In genomic region chr3:122509534-122510239, GRCm38 (mm10) we compare ENCODE assay signal across 8 mouse cellular contexts.
DNase-seq lines count a peak whose midpoint lies in the region; ATAC-seq lines count a peak whose summit lies in the region.

No protein-coding gene starts in this region.

- intact Hi-C loops in heart, postnatal 25 days (cut with DNase I) = loop anchor here (2.0 to 10.0 kb wide), 4 partner anchors 108 to 275 kb away; partner anchors contain the start of genes Fnbp1l and Pde5a

- H3K9me3 ChIP-seq in kidney, embryonic 15.5 days (replicated peaks) = no peaks in the 10 kb centered on the region

- WGBS in kidney, embryonic 15.5 days = 39% methylated on average over 11 of the region's 11 CpGs

- peak; percentile 54 for ATAC-seq in granulocyte monocyte progenitor cell, adult 5-6 weeks (replicated peaks; ENCODE audit: poor library complexity, severe bottlenecking)
- peak; percentile 55 for ATAC-seq in kidney, embryonic 15.5 days (replicated peaks; ENCODE audit: low FRiP score)
- ATAC-seq in megakaryocyte-erythroid progenitor cell, adult 5-6 weeks (replicated peaks; ENCODE audit: low FRiP score, low TSS enrichment, poor library complexity, severe bottlenecking) = no peak
- ATAC-seq in monocyte, adult 5-6 weeks (replicated peaks; ENCODE audit: insufficient number of reproducible peaks, low FRiP score, low TSS enrichment, poor library complexity, severe bottlenecking) = no peak
- no peak for ATAC-seq in inflammation-experienced regulatory T-cells, adult 6 months

- H3K27ac ChIP-seq in kidney, embryonic 15.5 days = peak overlapping the region; percentile 74

- H3K9ac ChIP-seq in kidney, embryonic 15.5 days = no peak overlapping the region

- H3K4me3 ChIP-seq in kidney, embryonic 15.5 days (replicated peaks) = no peak overlapping the region

- no peaks in the 10 kb centered on the region for H3K27me3 ChIP-seq in kidney, embryonic 15.5 days

- peaks cover 8% of the 10 kb centered on the region for H3K36me3 ChIP-seq in kidney, embryonic 15.5 days

- H3K4me2 ChIP-seq in kidney, embryonic 15.5 days = no peak overlapping the region

- H3K4me1 ChIP-seq in kidney, embryonic 15.5 days = peaks cover 54% of the 10 kb centered on the region

- DNase-seq in heart, adult 11 months = peak; percentile 95
- DNase-seq in heart, postnatal 25 days (ENCODE audit: low spot score) = no peak
- DNase-seq in lung, postnatal 25 days (ENCODE audit: low spot score) = peak; percentile 60

Comparison
In these comparisons a context has a peak if more than half of its experiments do, and no peak if none do; other contexts are left out.
1. ATAC-seq: peak in granulocyte monocyte progenitor cell, adult 5-6 weeks (single experiment) and kidney, embryonic 15.5 days (single experiment); none in megakaryocyte-erythroid progenitor cell, adult 5-6 weeks (single experiment), monocyte, adult 5-6 weeks (single experiment) and inflammation-experienced regulatory T-cells, adult 6 months (single experiment).